Mouse (Mus musculus): ENCODE data around the gene Clec10a. TPM values are rescaled to one million over a fixed set of nuclear protein-coding genes. Genes with fewer than 3 reads are reported as not detected.

The Clec10a gene
- total and polyA plus RNA-seq, 3 experiments: 1.7 to 3.8 (median 3.2) TPM

- Histone ChIP-seq H3K27ac (no peak overlapping the region), H3K36me3 (ENCODE audit: control insufficient read depth, insufficient read depth, low read length) (no peaks in the 10 kb centered on the region), H3K4me3 (no peak overlapping the region), H3K27me3 (ENCODE audit: control insufficient read depth, insufficient read depth, low read length) (no peaks in the 10 kb centered on the region), H3K4me1 (ENCODE audit: control insufficient read depth, insufficient read depth, low read length) (no peaks in the 10 kb centered on the region; the same call in 1 of the 2 replicates), H3K9ac (ENCODE audit: low read depth, low read length) (no peak overlapping the region), H3K79me2 (replicated peaks; ENCODE audit: control insufficient read depth, insufficient read depth, low read length) (no peaks in the 10 kb centered on the region)
- intact Hi-C loops (cut with DNase I): no loop called here
- 65% methylated on average over 6 of the region's 6 CpGs for WGBS
- DNase-seq: no peak
- TF ChIP-seq POLR2A (IDR thresholded peaks at IDR 0.05; ENCODE audit: insufficient read depth, low read depth, low read length) (no peak), CTCF (IDR thresholded peaks at IDR 0.05) (no peak), EP300 (IDR thresholded peaks at IDR 0.05; ENCODE audit: insufficient read depth, low read depth, low read length) (no peak)
Measured at GRCm38 (mm10) chr11:70191188-70191587, 35.2 kb downstream of the Clec10a start.

- H3K9ac ChIP-seq (ENCODE audit: low read depth, low read length): no peak overlapping the region
- H3K4me1 ChIP-seq (ENCODE audit: control insufficient read depth, insufficient read depth, low read length): no peaks in the 10 kb centered on the region; the same call in 1 of the 2 replicates
- intact Hi-C loops (cut with DNase I): no loop called here
- H3K27ac ChIP-seq: no peak overlapping the region
- WGBS: 84% methylated on average over 4 of the region's 4 CpGs
- H3K27me3 ChIP-seq (ENCODE audit: control insufficient read depth, insufficient read depth, low read length): no peaks in the 10 kb centered on the region
- no peaks in the 10 kb centered on the region for H3K36me3 ChIP-seq (ENCODE audit: control insufficient read depth, insufficient read depth, low read length)
- H3K79me2 ChIP-seq (replicated peaks; ENCODE audit: control insufficient read depth, insufficient read depth, low read length): no peaks in the 10 kb centered on the region
- no peak for TF ChIP-seq POLR2A (IDR thresholded peaks at IDR 0.05; ENCODE audit: insufficient read depth, low read depth, low read length)
- no peak for TF ChIP-seq EP300 (IDR thresholded peaks at IDR 0.05; ENCODE audit: insufficient read depth, low read depth, low read length)
- TF ChIP-seq CTCF (IDR thresholded peaks at IDR 0.05): no peak
- H3K4me3 ChIP-seq: no peak overlapping the region
- no peak for DNase-seq
Measured at GRCm38 (mm10) chr11:70192157-70192556, 36.2 kb downstream of the Clec10a start.

- 44% methylated on average over 11 of the region's 11 CpGs for WGBS
Measured at GRCm38 (mm10) chr11:70193354-70194285, 37.6 kb downstream of the Clec10a start.

GRCm38 (mm10) chr11:70198332-70198731 is 42.3 kb downstream of the Clec10a start:
- intact Hi-C loops (cut with DNase I): no loop called here
- TF ChIP-seq EP300 (IDR thresholded peaks at IDR 0.05; ENCODE audit: insufficient read depth, low read depth, low read length) (no peak), POLR2A (IDR thresholded peaks at IDR 0.05; ENCODE audit: insufficient read depth, low read depth, low read length) (no peak), CTCF (IDR thresholded peaks at IDR 0.05) (no peak)
- no peak overlapping the region for H3K27ac ChIP-seq
- H3K4me1 ChIP-seq (ENCODE audit: control insufficient read depth, insufficient read depth, low read length): no peaks in the 10 kb centered on the region; the same call in 1 of the 2 replicates
- 68% methylated on average over 3 of the region's 3 CpGs for WGBS
- H3K9ac ChIP-seq (ENCODE audit: low read depth, low read length): no peak overlapping the region
- DNase-seq: no peak
- no peaks in the 10 kb centered on the region for H3K27me3 ChIP-seq (ENCODE audit: control insufficient read depth, insufficient read depth, low read length)
- no peak overlapping the region for H3K4me3 ChIP-seq
- H3K36me3 ChIP-seq (ENCODE audit: control insufficient read depth, insufficient read depth, low read length): no peaks in the 10 kb centered on the region
- no peaks in the 10 kb centered on the region for H3K79me2 ChIP-seq (replicated peaks; ENCODE audit: control insufficient read depth, insufficient read depth, low read length)

More at GRCm38 (mm10) chr11:70193354-70194285, 37.6 kb downstream of the Clec10a start:
- H3K4me3 ChIP-seq: no peak overlapping the region
- no peak overlapping the region for H3K9ac ChIP-seq (ENCODE audit: low read depth, low read length)
- H3K4me1 ChIP-seq (ENCODE audit: control insufficient read depth, insufficient read depth, low read length): no peaks in the 10 kb centered on the region; the same call in 1 of the 2 replicates
- H3K27me3 ChIP-seq (ENCODE audit: control insufficient read depth, insufficient read depth, low read length): no peaks in the 10 kb centered on the region
- TF ChIP-seq CTCF (IDR thresholded peaks at IDR 0.05): no peak
- TF ChIP-seq POLR2A (IDR thresholded peaks at IDR 0.05; ENCODE audit: insufficient read depth, low read depth, low read length): no peak
- no peak for TF ChIP-seq EP300 (IDR thresholded peaks at IDR 0.05; ENCODE audit: insufficient read depth, low read depth, low read length)
- H3K79me2 ChIP-seq (replicated peaks; ENCODE audit: control insufficient read depth, insufficient read depth, low read length): no peaks in the 10 kb centered on the region
- no peak overlapping the region for H3K27ac ChIP-seq
- DNase-seq: no peak
- no peaks in the 10 kb centered on the region for H3K36me3 ChIP-seq (ENCODE audit: control insufficient read depth, insufficient read depth, low read length)
- intact Hi-C loops (cut with DNase I): no loop called here

GRCm38 (mm10) chr11:70199107-70199506 is 43.1 kb downstream of the Clec10a start:
- Histone ChIP-seq H3K4me1 (ENCODE audit: control insufficient read depth, insufficient read depth, low read length) (no peaks in the 10 kb centered on the region), H3K36me3 (ENCODE audit: control insufficient read depth, insufficient read depth, low read length) (no peaks in the 10 kb centered on the region), H3K4me3 (no peak overlapping the region), H3K27ac (no peak overlapping the region), H3K79me2 (replicated peaks; ENCODE audit: control insufficient read depth, insufficient read depth, low read length) (no peaks in the 10 kb centered on the region), H3K9ac (ENCODE audit: low read depth, low read length) (no peak overlapping the region), H3K27me3 (ENCODE audit: control insufficient read depth, insufficient read depth, low read length) (no peaks in the 10 kb centered on the region)
- no peak for TF ChIP-seq EP300 (IDR thresholded peaks at IDR 0.05; ENCODE audit: insufficient read depth, low read depth, low read length)
- no peak for TF ChIP-seq CTCF (IDR thresholded peaks at IDR 0.05)
- TF ChIP-seq POLR2A (IDR thresholded peaks at IDR 0.05; ENCODE audit: insufficient read depth, low read depth, low read length): no peak
- intact Hi-C loops (cut with DNase I): no loop called here
- WGBS: 84% methylated on average over 8 of the region's 8 CpGs
- no peak for DNase-seq

Data from heart, adult 2 months (tissue).